Mouse (Mus musculus) cerebellum, postnatal 14 days (tissue): ENCODE measurements at regions not wholly inside any gene's neighbourhood (a gene's known extent, or its start where the extent isn't known, plus 50 kb on each side); places are given as distances from the start of the nearest gene placed in this dataset.

Experiments used
- DNase-seq, 2 experiments: peaks; one replicate each; pipeline ENCODE4 v3.0.0; 2021; ENCODE audit warnings: mixed read lengths in 2 of 2

GRCm38 (mm10) chr16:75663871-75664270 lies 71.2 kb downstream of the Rbm11 start:
- DNase-seq = no peak

GRCm38 (mm10) chr16:75667589-75667988 lies 74.9 kb downstream of the Rbm11 start:
- no peak for DNase-seq

- peak; percentile 10 to 29 for DNase-seq
These were observed 79.5 kb downstream of the Rbm11 start for GRCm38 (mm10) chr16:75672112-75672511.

- peak; percentile 67 to 70 for DNase-seq
These were observed 83.2 kb downstream of the Rbm11 start for GRCm38 (mm10) chr16:75675871-75676270.

- no peak for DNase-seq
These were observed 84.5 kb downstream of the Rbm11 start for GRCm38 (mm10) chr16:75677180-75677579.
